Mouse (Mus musculus) small intestine, adult 2 months (tissue): ENCODE data around the gene Slc16a11.

Source experiments
- CTCF ChIP-seq: fragments of 200-500 bp; IDR thresholded peaks from 2 replicates; pipeline ENCODE4 v1.5.1; 2012; ENCODE audit warnings: low read depth, mild to moderate bottlenecking, control low read depth, inconsistent platforms, low read length, moderate library complexity, mixed read lengths; ENCODE audit not compliant: insufficient replicate concordance, insufficient read length; ENCODE audit errors: extremely low read depth
- POLR2A ChIP-seq: fragments of 200-500 bp; IDR thresholded peaks from 2 replicates; pipeline ENCODE4 v1.6.1; 2012; ENCODE audit warnings: low read depth, mild to moderate bottlenecking, control low read depth, inconsistent platforms, low read length, moderate library complexity

DNA sequence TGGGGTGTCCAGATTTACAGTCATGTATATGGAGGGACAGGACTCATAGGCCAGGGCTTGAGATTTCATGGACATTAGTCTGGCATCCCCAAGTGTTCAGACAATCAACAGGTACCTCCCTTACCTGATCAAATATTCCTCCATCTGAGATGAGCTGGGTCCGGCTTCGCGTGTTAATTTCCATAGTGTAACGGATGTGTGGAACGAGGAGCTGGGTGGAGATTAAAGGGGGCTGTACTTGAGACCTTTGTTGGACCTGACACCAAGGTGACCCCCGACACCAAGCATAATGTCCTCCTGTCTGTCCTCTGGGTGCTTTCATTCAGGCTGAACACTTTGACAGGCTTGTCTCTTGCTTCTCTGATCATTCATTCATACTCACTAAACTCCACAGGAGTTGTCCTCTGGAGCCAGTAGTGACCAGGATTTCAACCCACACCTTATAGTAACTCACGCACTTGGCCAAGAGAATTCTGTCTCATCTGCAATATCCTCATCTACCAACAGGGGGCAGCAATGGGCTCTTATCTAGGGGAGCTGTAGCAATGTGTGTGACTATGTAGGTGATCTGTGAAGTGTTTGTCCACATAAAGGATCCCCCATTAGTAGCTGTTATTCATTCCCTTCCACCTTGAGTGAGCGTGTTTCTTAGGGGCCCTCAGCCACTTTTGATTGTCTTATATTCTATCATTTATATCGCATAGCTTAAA, 34.7 kb downstream of the Slc16a11 start:
- no peak for TF ChIP-seq CTCF
- no peak for TF ChIP-seq POLR2A
